ENCODE assay signal across 8 mouse cellular contexts in the genomic region with DNA sequence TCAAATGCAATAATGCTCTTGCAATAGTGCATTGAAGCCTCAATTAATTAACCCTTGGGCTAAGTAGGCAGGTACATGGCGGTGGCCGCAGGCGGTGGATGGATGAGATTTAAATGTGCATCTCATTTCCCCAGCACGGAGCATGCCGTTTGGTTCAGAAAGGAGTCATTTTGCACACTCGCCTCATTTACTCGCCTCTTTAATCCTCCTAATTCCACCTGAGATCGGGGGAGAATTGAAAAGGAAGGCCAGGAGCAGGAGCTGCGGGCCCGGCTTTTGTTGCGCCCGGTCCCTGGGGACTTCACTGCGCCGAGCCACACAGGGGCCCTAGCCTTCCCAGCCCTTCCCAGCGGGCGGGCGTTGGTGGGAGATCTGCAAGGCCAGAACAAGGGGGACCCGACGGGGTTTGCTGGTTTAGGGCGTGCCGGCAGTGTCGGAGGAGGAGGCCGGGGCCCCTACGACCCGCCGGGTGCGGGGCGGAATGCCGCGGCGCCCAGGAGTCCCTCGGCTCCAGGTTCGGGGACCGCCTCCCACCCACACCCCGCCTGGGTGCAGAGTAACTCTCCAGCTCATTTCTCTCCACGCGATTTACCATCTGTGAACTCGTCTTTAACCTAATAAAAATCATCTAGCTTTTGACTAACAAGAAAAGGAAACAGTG.
DNase-seq lines count a peak whose midpoint lies in the region; ATAC-seq lines count a peak whose summit lies in the region.

No protein-coding gene starts in this region.

- no peaks in the 10 kb centered on the region for H3K36me3 ChIP-seq in intestine, embryonic 15.5 days
- H3K36me3 ChIP-seq in neural tube, embryonic 15.5 days = no peaks in the 10 kb centered on the region

- 3% methylated on average over 38 of the region's 38 CpGs for WGBS in intestine, embryonic 15.5 days
- WGBS in neural tube, embryonic 15.5 days = under 1% methylated on average over 38 of the region's 38 CpGs

- no peaks in the 10 kb centered on the region for H3K9me3 ChIP-seq in intestine, embryonic 15.5 days
- H3K9me3 ChIP-seq in neural tube, embryonic 15.5 days (replicated peaks) = no peaks in the 10 kb centered on the region

- H3K4me1 ChIP-seq in intestine, embryonic 15.5 days (replicated peaks) = peaks cover 6% of the 10 kb centered on the region
- H3K4me1 ChIP-seq in neural tube, embryonic 15.5 days = peaks cover 20% of the 10 kb centered on the region

- ATAC-seq in intestine, embryonic 15.5 days = no peak
- ATAC-seq in neural tube, embryonic 15.5 days (ENCODE audit: low FRiP score) = peak; percentile 70; the same call in 1 of the 2 replicates
- no peak for ATAC-seq in erythroid progenitor cell, adult 5-6 weeks (replicated peaks; ENCODE audit: low FRiP score, poor library complexity, severe bottlenecking)

- no peak overlapping the region for H3K9ac ChIP-seq in intestine, embryonic 15.5 days
- no peak overlapping the region for H3K9ac ChIP-seq in neural tube, embryonic 15.5 days (replicated peaks)

- DNase-seq in adrenal gland, postnatal 14 days = peak; percentile 9
- DNase-seq in adrenal gland, postnatal 36 days = no peak
- DNase-seq in right cerebral cortex, postnatal 4 days = peak; percentile 13
- no peak for DNase-seq in right cerebral cortex, postnatal 10 days (ENCODE audit: low spot score in 2 of 2)
- DNase-seq in urinary bladder, postnatal 4 days (ENCODE audit: low spot score in 2 of 2) = no peak

- H3K27ac ChIP-seq in intestine, embryonic 15.5 days = no peak overlapping the region
- peak overlapping the region; percentile 56 for H3K27ac ChIP-seq in neural tube, embryonic 15.5 days (replicated peaks)

- H3K27me3 ChIP-seq in intestine, embryonic 15.5 days (replicated peaks) = peaks cover 51% of the 10 kb centered on the region
- peaks cover 91% of the 10 kb centered on the region for H3K27me3 ChIP-seq in neural tube, embryonic 15.5 days (replicated peaks)

- H3K4me3 ChIP-seq in intestine, embryonic 15.5 days (replicated peaks) = peak overlapping the region; percentile 26
- peak overlapping the region; percentile 29 for H3K4me3 ChIP-seq in neural tube, embryonic 15.5 days (replicated peaks)

- H3K4me2 ChIP-seq in intestine, embryonic 15.5 days (replicated peaks) = peak overlapping the region; percentile 56
- H3K4me2 ChIP-seq in neural tube, embryonic 15.5 days = peak overlapping the region; percentile 59

Comparison
In these comparisons a context has a peak if more than half of its experiments do, and no peak if none do; other contexts are left out.
1. DNase-seq: peak in adrenal gland, postnatal 14 days (single experiment) and right cerebral cortex, postnatal 4 days (single experiment); none in adrenal gland, postnatal 36 days (0 of 2), right cerebral cortex, postnatal 10 days (0 of 2) and urinary bladder, postnatal 4 days (0 of 2).